Mouse (Mus musculus): ENCODE results near the gene Elovl3.

GRCm38 (mm10) chr19:46104187-46104557 lies 27.5 kb upstream of the Elovl3 start:
- no peak for TF ChIP-seq GATA1 (IDR thresholded peaks at IDR 0.05; ENCODE audit: borderline replicate concordance, low read length)
- TF ChIP-seq FLI1 (IDR thresholded peaks at IDR 0.05; ENCODE audit: low read length) = no peak

Measured in megakaryocyte, embryonic 14.5 days (primary cell).